Mouse (Mus musculus) embryonic facial prominence, embryonic 15.5 days (tissue): ENCODE data around the gene Fancm. TPM values are rescaled to one million over a fixed set of nuclear protein-coding genes. Genes with fewer than 3 reads are reported as not detected.
"Not testable (repeated sequence)": the region's sequence is repeated elsewhere in the genome, so short reads cannot be mapped to it uniquely, and the experiment has no call there.

Source experiments
- ATAC-seq: fragments of 200-750 bp; cut with Nextera tagmentation; 2 replicates; pipeline ENCODE4 v1.8.0; 2017; ENCODE audit warnings: low read depth, moderate TSS enrichment; ENCODE audit not compliant: insufficient number of reproducible peaks, low FRiP score, low TSS enrichment
- H3K27ac ChIP-seq: fragments of 300-500 bp; sonication (generic); replicated peaks from 2 replicates; pipeline ENCODE4 v1.5.1; 2015; ENCODE audit warnings: mild to moderate bottlenecking, inconsistent platforms
- H3K27me3 ChIP-seq: fragments of 300-500 bp; sonication (generic); 2 replicates; pipeline ENCODE4 v1.6.1; 2015; ENCODE audit warnings: inconsistent platforms
- H3K36me3 ChIP-seq: fragments of 300-500 bp; sonication (generic); 2 replicates; pipeline ENCODE4 v1.6.1; 2015; ENCODE audit warnings: mild to moderate bottlenecking, inconsistent platforms
- H3K4me1 ChIP-seq: fragments of 300-500 bp; sonication (generic); 2 replicates; pipeline ENCODE4 v1.6.1; 2015; ENCODE audit warnings: inconsistent platforms
- H3K4me2 ChIP-seq: fragments of 300-500 bp; sonication (generic); replicated peaks from 2 replicates; pipeline ENCODE4 v1.6.1; 2015; ENCODE audit warnings: mild to moderate bottlenecking, inconsistent platforms
- H3K4me3 ChIP-seq: fragments of 300-500 bp; sonication (generic); replicated peaks from 2 replicates; pipeline ENCODE4 v1.5.1; 2015; ENCODE audit warnings: mild to moderate bottlenecking, inconsistent platforms
- H3K9ac ChIP-seq: fragments of 300-500 bp; sonication (generic); 2 replicates; pipeline ENCODE4 v1.6.1; 2015; ENCODE audit warnings: inconsistent platforms
- H3K9me3 ChIP-seq: fragments of 300-500 bp; sonication (generic); replicated peaks from 2 replicates; pipeline ENCODE4 v1.6.1; 2016; ENCODE audit warnings: inconsistent platforms
- WGBS: fragments of 180-500 bp; shearing (Covaris S2); methylation state at CpG from one replicate; pipeline ENCODE4 v1.1.7; 2015; 5-methylcytosine and 5-hydroxymethylcytosine counted together
- polyA plus RNA-seq: library from polyadenylated mRNA; unstranded; fragments of >200 nt; fragmentation: Nextera tagmentation; extraction: Ambion mirVana; gene quantifications from 2 replicates; pipeline ENCODE4 v1.2.1, GENCODE M21; 2015

The Fancm gene
- polyA plus RNA-seq, 1 experiment from 2014 or later = 7.7 TPM

DNA sequence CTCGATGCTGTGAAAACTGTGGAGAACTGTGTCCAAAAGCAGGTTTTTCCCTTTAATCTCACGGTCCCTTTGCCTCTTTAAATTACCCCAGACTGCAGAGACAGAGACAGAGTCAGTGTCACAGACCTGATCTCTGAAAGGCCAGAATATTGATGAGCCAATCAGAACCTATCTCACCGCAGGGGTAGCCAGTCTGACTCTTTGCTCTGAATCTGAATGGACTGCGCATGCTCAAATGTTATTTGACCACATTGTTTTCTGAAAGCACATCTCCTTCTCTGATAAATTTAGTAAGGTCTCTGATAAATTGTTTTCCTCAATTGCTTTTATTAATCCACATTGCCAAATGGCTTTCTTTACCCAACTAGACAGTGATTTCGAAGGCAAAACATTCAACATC lies 44.0 kb downstream of the Fancm start:
- Histone ChIP-seq H3K27ac (no peak overlapping the region), H3K4me2 (no peak overlapping the region), H3K9me3 (no peaks in the 10 kb centered on the region), H3K4me1 (no peaks in the 10 kb centered on the region), H3K27me3 (no peaks in the 10 kb centered on the region), H3K4me3 (no peak overlapping the region), H3K9ac (no peak overlapping the region), H3K36me3 (peaks cover 20% of the 10 kb centered on the region)
- ATAC-seq = no peak
- WGBS = 90% methylated on average over 5 of the region's 5 CpGs

GRCm38 (mm10) chr12:65136121-65136520 lies 60.7 kb downstream of the Fancm start:
- H3K4me1 ChIP-seq, H3K4me2 ChIP-seq, H3K27me3 ChIP-seq, H3K27ac ChIP-seq, H3K4me3 ChIP-seq, ATAC-seq, H3K9ac ChIP-seq, H3K9me3 ChIP-seq: not testable (repeated sequence)
- 93% methylated on average over 4 of the region's 4 CpGs for WGBS
- H3K36me3 ChIP-seq = peaks cover 19% of the 10 kb centered on the region

- H3K9ac ChIP-seq = peak within 1 kb of the TSS; percentile 68
- peak within 1 kb of the TSS; percentile 98 for H3K27ac ChIP-seq
- peak; percentile 99 for ATAC-seq
- peaks cover 4% of the 10 kb centered on the region for H3K4me1 ChIP-seq
- H3K27me3 ChIP-seq = no peaks in the 10 kb centered on the region
- WGBS = under 1% methylated on average over 70 of the region's 70 CpGs
- no peaks in the 10 kb centered on the region for H3K36me3 ChIP-seq
- peak within 1 kb of the TSS; percentile 91 for H3K4me3 ChIP-seq
- H3K9me3 ChIP-seq = no peaks in the 10 kb centered on the region
- peak within 1 kb of the TSS; percentile 51 for H3K4me2 ChIP-seq
These were observed 96.9 kb downstream of the Fancm start, which contains the start of gene Mis18bp1 for GRCm38 (mm10) chr12:65172021-65172951. Gene Mis18bp1, minus strand, starts transcription at chr12:65172604.

DNA sequence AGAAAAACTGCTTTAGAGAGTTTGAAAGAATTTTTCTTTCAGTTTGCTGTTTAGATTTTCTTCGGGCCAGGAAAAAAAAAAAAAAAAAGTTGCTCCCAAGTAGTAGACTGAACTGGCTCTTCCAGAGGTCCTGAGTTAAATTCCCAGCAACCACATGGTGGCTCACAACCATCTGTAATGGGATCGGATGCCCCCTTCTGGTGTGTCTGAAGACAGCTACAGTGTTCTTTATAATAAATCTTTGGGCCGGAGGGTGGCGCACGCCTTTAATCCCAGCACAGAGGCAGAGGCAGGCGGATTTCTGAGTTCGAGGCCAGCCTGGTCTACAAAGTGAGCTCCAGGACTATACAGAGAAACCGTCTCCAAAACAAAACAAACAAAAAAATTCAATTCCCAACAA lies 97.6 kb downstream of the Fancm start:
- not testable (repeated sequence) for H3K9me3 ChIP-seq, H3K27me3 ChIP-seq, H3K9ac ChIP-seq, H3K36me3 ChIP-seq, H3K4me1 ChIP-seq
- Histone ChIP-seq H3K4me2 (peak overlapping the region; percentile 51), H3K27ac (peak overlapping the region; percentile 98), H3K4me3 (peak overlapping the region; percentile 91)
- ATAC-seq = peak; percentile 40
- 26% methylated on average over 8 of the region's 8 CpGs for WGBS

- no peak overlapping the region for H3K27ac ChIP-seq
- H3K4me2 ChIP-seq = no peak overlapping the region
- H3K9ac ChIP-seq = no peak overlapping the region
- H3K4me1 ChIP-seq = peaks cover 4% of the 10 kb centered on the region
- H3K9me3 ChIP-seq = no peaks in the 10 kb centered on the region
- H3K36me3 ChIP-seq = no peaks in the 10 kb centered on the region
- H3K4me3 ChIP-seq = no peak overlapping the region
- WGBS = 88% methylated on average over 5 of the region's 5 CpGs
- ATAC-seq = no peak
- no peaks in the 10 kb centered on the region for H3K27me3 ChIP-seq
These were observed 98.3 kb downstream of the Fancm start for GRCm38 (mm10) chr12:65173736-65174135.

Other genes with a start within 250 kb of the Fancm start
- gene Gm527, start 157.7 kb upstream of the Fancm start, polyA plus RNA-seq = 3.6 and 4.2 TPM in 2 replicates
- gene Klhl28, start 110.1 kb upstream of the Fancm start, polyA plus RNA-seq = 13.9 and 15.2 TPM in 2 replicates
- 26.6 and 28.7 TPM in 2 replicates for gene Togaram1, start 109.8 kb upstream of the Fancm start, polyA plus RNA-seq
- gene Prpf39, start 39.3 kb upstream of the Fancm start, polyA plus RNA-seq = 55.3 and 56.2 TPM in 2 replicates
- gene Fkbp3, start 1.6 kb upstream of the Fancm start, polyA plus RNA-seq = 363 and 402 TPM in 2 replicates
- 43.0 and 43.3 TPM in 2 replicates for gene Mis18bp1, start 97.0 kb downstream of the Fancm start, polyA plus RNA-seq
- 0.09 and 0.11 TPM in 2 replicates for gene Wdr20rt, start 149.9 kb downstream of the Fancm start, polyA plus RNA-seq